Mouse (Mus musculus) heart, adult 2 months (tissue): ENCODE data around the gene Atp1b3.

Experiments used
- CTCF ChIP-seq: fragments of 200-600 bp; IDR thresholded peaks from 2 replicates; pipeline ENCODE4 v1.8.1; 2022; ENCODE audit warnings: antibody characterized with exemption, mild to moderate bottlenecking, moderate library complexity
- POLR2A ChIP-seq: fragments of 200-500 bp; IDR thresholded peaks from 2 replicates; pipeline ENCODE4 v1.6.1; 2011; ENCODE audit warnings: mild to moderate bottlenecking, low read depth, low read length, control low read depth; ENCODE audit not compliant: insufficient read depth

- TF ChIP-seq POLR2A, result no peak
- no peak for TF ChIP-seq CTCF
These were observed 33.9 kb upstream of the Atp1b3 start for GRCm38 (mm10) chr9:96398165-96398564.
